Mouse (Mus musculus) brain, embryonic 14.5 days (tissue): Measurements from ENCODE around the gene Stau1. TPM values are rescaled to one million over a fixed set of nuclear protein-coding genes. Genes with fewer than 3 reads are reported as not detected.
"Not testable (repeated sequence)": the region's sequence is repeated elsewhere in the genome, so short reads cannot be mapped to it uniquely, and the experiment has no call there.

Experiments used
- DNase-seq: peaks from one replicate; pipeline ENCODE4 v3.0.0-alpha.2; 2011; ENCODE audit warnings: low read depth
- CTCF ChIP-seq: fragments of 200-500 bp; IDR thresholded peaks from 2 replicates; pipeline ENCODE4 v1.5.1; 2012; ENCODE audit warnings: inconsistent platforms, mild to moderate bottlenecking, moderate library complexity, borderline replicate concordance; ENCODE audit not compliant: insufficient read depth, insufficient read length; ENCODE audit errors: extremely low read depth
- POLR2A ChIP-seq: fragments of 200-500 bp; IDR thresholded peaks from 2 replicates; pipeline ENCODE4 v1.6.1; 2012; ENCODE audit warnings: mild to moderate bottlenecking, inconsistent platforms, borderline replicate concordance; ENCODE audit not compliant: poor library complexity, insufficient read depth, insufficient read length, severe bottlenecking; ENCODE audit errors: extremely low read depth
- polyA plus RNA-seq: library from polyadenylated mRNA; depleted of rRNA; stranded (reverse); fragments of >200 nt; gene quantifications from 2 replicates; pipeline ENCODE4 v1.2.3, GENCODE M21; 2012

The Stau1 gene
- polyA plus RNA-seq, 1 experiment, result 81.9 TPM

DNA sequence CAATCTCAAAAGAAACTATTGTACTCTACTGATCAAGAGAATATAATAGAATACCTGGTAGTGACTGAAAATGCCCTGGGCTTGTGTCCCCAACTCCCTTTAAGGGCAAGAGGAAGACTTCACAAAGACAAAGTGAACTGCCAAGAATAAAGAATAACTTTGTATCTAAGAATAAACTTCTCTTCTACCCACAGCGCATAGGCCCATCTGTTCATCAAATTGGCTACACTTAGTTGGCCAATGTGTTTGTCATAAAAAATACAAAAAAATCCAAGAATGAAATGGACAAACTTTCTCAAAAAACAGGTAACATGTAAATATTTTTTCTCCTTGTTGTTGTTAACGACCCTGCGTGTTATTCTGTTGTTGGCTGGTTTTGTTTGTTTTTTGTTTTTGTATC lies 14.4 kb upstream of the Stau1 start:
- DNase-seq, result no peak
- TF ChIP-seq POLR2A, result no peak
- TF ChIP-seq CTCF, result no peak

GRCm38 (mm10) chr2:167009483-167009882 lies 13.4 kb upstream of the Stau1 start:
- TF ChIP-seq CTCF (no peak), POLR2A (no peak)
- no peak for DNase-seq

DNA sequence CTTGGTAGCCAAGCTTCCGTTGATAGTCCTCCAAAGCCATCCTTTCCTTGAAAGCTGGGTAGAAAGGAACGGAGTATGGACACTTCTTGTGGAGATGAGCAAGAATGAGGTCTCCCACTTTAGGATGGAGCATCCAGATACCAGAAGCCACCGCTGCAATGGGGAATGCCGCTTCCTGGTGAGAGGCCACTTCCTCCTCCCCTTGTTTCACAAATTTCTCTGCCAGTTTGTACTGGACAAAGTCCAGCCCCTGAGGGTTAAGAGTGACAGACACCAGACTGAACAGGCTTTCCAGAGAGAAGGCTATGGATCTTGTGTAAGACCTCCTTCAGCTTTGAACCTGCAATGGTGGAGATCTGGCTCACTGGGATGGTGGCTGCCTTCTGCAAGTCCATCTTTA lies 11.5 kb upstream of the Stau1 start:
- not testable (repeated sequence) for DNase-seq

DNA sequence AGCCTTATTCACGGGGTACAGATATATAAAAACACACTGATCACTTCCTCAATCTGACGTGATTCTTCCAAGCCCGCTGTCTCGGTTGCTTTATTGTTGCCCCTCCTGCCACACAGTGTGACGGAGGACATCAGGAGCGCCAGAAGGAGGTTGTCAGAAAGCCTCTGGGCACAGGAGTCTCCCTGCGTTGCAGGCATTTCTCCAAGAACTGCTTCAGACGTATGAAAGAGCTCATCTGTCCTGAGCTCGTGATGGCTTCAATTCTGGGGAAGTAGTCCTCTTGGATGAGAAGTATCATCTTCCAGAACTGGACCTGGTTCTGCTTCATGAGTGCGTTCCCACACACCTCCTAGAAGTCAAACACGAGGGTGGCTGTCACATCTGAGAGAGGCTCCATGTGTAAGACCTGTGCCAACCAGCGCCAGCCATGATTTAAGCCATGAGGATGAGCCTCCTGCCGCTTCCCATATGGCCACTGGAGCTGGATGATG lies 10.9 kb upstream of the Stau1 start:
- peak; percentile 3 for DNase-seq
- TF ChIP-seq POLR2A (no peak), CTCF (no peak)

- TF ChIP-seq CTCF (no peak), POLR2A (no peak)
- no peak for DNase-seq
Measured at GRCm38 (mm10) chr2:167006355-167006754, 10.3 kb upstream of the Stau1 start.

GRCm38 (mm10) chr2:167004099-167004854 lies 8.2 kb upstream of the Stau1 start:
- TF ChIP-seq CTCF (peak; percentile 70; the same call in 1 of the 2 replicates), POLR2A (no peak)
- peak; percentile 89 for DNase-seq

DNA sequence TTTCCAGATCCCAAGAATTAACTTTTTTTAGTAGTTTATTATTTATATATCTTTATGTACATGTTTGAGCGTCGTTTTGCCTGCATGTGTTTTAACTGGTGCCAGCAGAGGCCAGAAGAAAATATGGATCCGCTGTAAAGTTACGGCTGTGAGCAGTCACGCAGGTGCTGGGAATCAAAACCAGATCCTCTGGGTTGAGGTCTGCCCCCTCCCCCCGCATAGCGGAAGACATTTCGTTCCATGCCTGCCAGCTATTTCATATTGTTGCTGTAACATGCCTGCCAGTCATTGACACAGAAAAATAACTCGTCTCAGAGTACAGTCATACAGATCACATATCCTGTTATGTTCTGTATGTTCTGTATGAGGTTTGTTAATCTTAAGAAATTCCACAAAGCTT lies 5.4 kb upstream of the Stau1 start:
- DNase-seq, result no peak

DNA sequence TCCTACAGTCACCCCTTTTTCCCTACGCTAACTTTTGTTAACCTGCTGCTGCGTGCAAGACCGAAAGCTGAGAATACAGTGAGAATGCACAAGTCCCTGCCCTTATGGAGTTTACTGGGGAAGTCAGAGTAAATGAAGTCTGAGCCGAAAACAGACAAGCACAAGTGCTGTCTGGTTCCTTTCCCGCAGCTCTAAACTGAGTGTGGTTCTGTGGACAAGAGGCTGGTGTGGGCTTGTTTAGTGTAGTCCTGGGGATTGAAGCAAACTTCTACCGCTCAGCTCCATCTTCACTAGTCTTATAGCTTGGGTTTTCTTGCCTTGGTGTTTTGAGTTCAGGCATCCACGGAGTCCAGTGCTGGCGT lies 415 bp upstream of the Stau1 start:
- TF ChIP-seq POLR2A, result no peak
- TF ChIP-seq CTCF, result no peak
- DNase-seq, result no peak

More for the DNA sequence above, 5.4 kb upstream of the Stau1 start:
- TF ChIP-seq POLR2A (no peak), CTCF (no peak)

DNA sequence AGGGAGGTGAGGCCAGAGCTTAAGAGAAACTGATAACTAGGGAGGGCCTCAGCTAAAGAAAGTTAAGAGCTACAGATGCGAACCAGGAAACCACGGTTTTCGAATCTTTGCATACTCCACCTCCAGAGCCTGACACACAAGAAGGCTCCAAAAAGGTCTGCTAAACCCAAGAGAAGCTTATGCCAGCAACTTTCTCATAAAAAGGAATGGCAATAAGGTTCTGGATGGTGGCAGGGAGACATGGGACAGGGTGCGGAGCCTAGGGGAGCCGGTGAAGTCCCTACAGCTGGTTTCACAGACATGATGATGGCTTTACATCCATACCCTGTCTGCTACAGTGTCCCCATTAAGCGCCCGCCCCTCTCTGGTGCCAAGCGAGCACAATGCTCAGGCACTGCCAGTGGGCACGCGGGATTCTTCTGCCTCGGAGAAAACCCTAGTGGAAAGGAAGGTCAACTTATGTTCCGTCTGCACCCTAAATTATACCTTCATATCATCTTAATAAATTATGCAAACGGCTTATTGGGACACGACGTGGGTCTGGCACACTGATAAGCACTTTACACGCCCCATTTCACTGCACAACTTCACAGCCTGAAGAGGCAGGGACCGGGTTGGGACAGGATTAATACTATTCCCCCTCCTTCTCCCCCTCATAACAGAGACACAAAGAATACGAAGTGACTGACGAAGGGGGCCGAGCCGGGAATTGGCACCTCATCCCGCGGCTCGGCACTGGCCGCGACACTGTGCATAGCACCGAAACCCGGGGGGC lies 891 bp downstream of the Stau1 start:
- no peak for TF ChIP-seq CTCF
- TF ChIP-seq POLR2A, result no peak
- DNase-seq, result peak; percentile 66

GRCm38 (mm10) chr2:166991945-166992344 lies 4.2 kb downstream of the Stau1 start:
- TF ChIP-seq POLR2A (no peak), CTCF (no peak)
- DNase-seq, result no peak

- TF ChIP-seq CTCF, result no peak
- no peak for TF ChIP-seq POLR2A
Measured at GRCm38 (mm10) chr2:166990861-166991260, 5.2 kb downstream of the Stau1 start.

More at GRCm38 (mm10) chr2:166990861-166991260, 5.2 kb downstream of the Stau1 start:
- DNase-seq, result no peak
